Mouse (Mus musculus) MEL (cell line): ENCODE measurements at regions not wholly inside any gene's neighbourhood (a gene's known extent, or its start where the extent isn't known, plus 50 kb on each side); places are given as distances from the start of the nearest gene placed in this dataset.

Experiments used
- DNase-seq: peaks from one replicate; pipeline ENCODE4 v3.0.0; 2011; ENCODE audit warnings: low read depth, low spot score
- H3K27ac ChIP-seq: 2 replicates; pipeline ENCODE4 v1.5.1; 2012; ENCODE audit warnings: low read depth, mild to moderate bottlenecking, control low read depth, low read length, moderate library complexity; ENCODE audit not compliant: control insufficient read depth
- H3K27me3 ChIP-seq, 2 experiments: fragments of 150-350 bp in 1 of 2; sonication (generic) in 1 of 2; 2 replicates each; pipeline ENCODE4 v1.6.1; 2012; ENCODE audit warnings: low read length in 2 of 2, mild to moderate bottlenecking in 2 of 2, improper control_type of control experiment in 1 of 2, moderate library complexity in 1 of 2; ENCODE audit not compliant: insufficient read depth in 2 of 2, control insufficient read depth in 1 of 2
- H3K36me3 ChIP-seq, 2 experiments: 2 replicates each; pipeline ENCODE4 v1.6.1; 2012 to 2014; ENCODE audit warnings: low read length in 2 of 2, improper control_type of control experiment in 1 of 2, inconsistent platforms in 1 of 2, mild to moderate bottlenecking in 1 of 2; ENCODE audit not compliant: insufficient read depth in 2 of 2, control insufficient read depth in 1 of 2
- H3K4me1 ChIP-seq, 2 experiments: fragments of 150-350 bp in 1 of 2; sonication (generic) in 1 of 2; 2 replicates each; pipeline ENCODE4 v1.6.1; 2012; ENCODE audit warnings: low read length in 2 of 2, improper control_type of control experiment in 1 of 2, mild to moderate bottlenecking in 1 of 2; ENCODE audit not compliant: insufficient read depth in 2 of 2, control insufficient read depth in 1 of 2
- H3K4me3 ChIP-seq, 2 experiments: fragments of 150-350 bp in 1 of 2; sonication (generic) in 1 of 2; 2 replicates each; pipeline ENCODE4 v1.5.1; 2012; ENCODE audit warnings: low read depth in 2 of 2, low read length in 2 of 2, mild to moderate bottlenecking in 2 of 2, moderate library complexity in 2 of 2, control low read depth in 1 of 2, improper control_type of control experiment in 1 of 2; ENCODE audit not compliant: control insufficient read depth in 1 of 2, insufficient read depth in 1 of 2
- H3K79me2 ChIP-seq: 2 replicates; pipeline ENCODE4 v1.6.1; 2012; ENCODE audit warnings: mild to moderate bottlenecking, low read length, moderate library complexity; ENCODE audit not compliant: control insufficient read depth, poor library complexity, insufficient read depth
- H3K9ac ChIP-seq: 2 replicates; pipeline ENCODE4 v1.6.1; 2012; ENCODE audit warnings: low read depth, mild to moderate bottlenecking, control low read depth, low read length, moderate library complexity; ENCODE audit not compliant: control insufficient read depth, poor library complexity, severe bottlenecking
- H3K9me3 ChIP-seq: fragments of 150-350 bp; sonication (generic); replicated peaks from 2 replicates; pipeline ENCODE4 v1.6.1; 2012; ENCODE audit warnings: mild to moderate bottlenecking, low read length, improper control_type of control experiment, moderate library complexity; ENCODE audit not compliant: insufficient read depth
- BHLHE40 ChIP-seq: IDR thresholded peaks from 2 replicates; pipeline ENCODE4 v1.6.1; 2012; ENCODE audit warnings: low read depth, mild to moderate bottlenecking, inconsistent platforms, low read length, improper control_type of control experiment, borderline replicate concordance
- CHD1 ChIP-seq: IDR thresholded peaks from 2 replicates; pipeline ENCODE4 v1.6.1; 2012; ENCODE audit warnings: low read depth, mild to moderate bottlenecking, inconsistent platforms, low read length, improper control_type of control experiment
- CHD2 ChIP-seq: IDR thresholded peaks from 2 replicates; pipeline ENCODE4 v1.6.1; 2011; ENCODE audit warnings: low read length, improper control_type of control experiment
- CTCF ChIP-seq, 3 experiments: IDR thresholded peaks in 2 of 3; conservative IDR thresholded peaks in 1 of 3; 2 replicates each; pipeline ENCODE4 v1.5.1; 2011 to 2012; ENCODE audit warnings: low read length in 3 of 3, low read depth in 2 of 3, mild to moderate bottlenecking in 2 of 3, improper control_type of control experiment in 1 of 3, inconsistent platforms in 1 of 3, mixed read lengths in 1 of 3, moderate library complexity in 1 of 3; ENCODE audit not compliant: control insufficient read depth in 1 of 3, insufficient read depth in 1 of 3, poor library complexity in 1 of 3, severe bottlenecking in 1 of 3
- ELF1 ChIP-seq: IDR thresholded peaks from 2 replicates; pipeline ENCODE4 v1.6.1; 2014; ENCODE audit warnings: low read depth, mild to moderate bottlenecking, inconsistent platforms, low read length, improper control_type of control experiment, moderate library complexity
- EP300 ChIP-seq, 2 experiments: IDR thresholded peaks; 2 replicates each; pipeline ENCODE4 v1.6.1; 2011; ENCODE audit warnings: improper control_type of control experiment in 2 of 2, low read length in 2 of 2, low read depth in 1 of 2, mild to moderate bottlenecking in 1 of 2
- ETS1 ChIP-seq: IDR thresholded peaks from 2 replicates; pipeline ENCODE4 v1.6.1; 2012; ENCODE audit warnings: low read depth, mild to moderate bottlenecking, inconsistent platforms, low read length, improper control_type of control experiment, moderate library complexity
- GATA1 ChIP-seq: IDR thresholded peaks from 2 replicates; pipeline ENCODE4 v1.6.1; 2011; ENCODE audit warnings: low read depth, low read length, improper control_type of control experiment
- JUND ChIP-seq: IDR thresholded peaks from 2 replicates; pipeline ENCODE4 v1.6.1; 2011; ENCODE audit warnings: low read depth, mild to moderate bottlenecking, improper control_type of control experiment, low read length
- MAX ChIP-seq: IDR thresholded peaks from 2 replicates; pipeline ENCODE4 v1.6.1; 2011; ENCODE audit warnings: low read length, improper control_type of control experiment
- MAZ ChIP-seq: IDR thresholded peaks from 2 replicates; pipeline ENCODE4 v1.6.1; 2012; ENCODE audit warnings: low read depth, mild to moderate bottlenecking, inconsistent platforms, low read length, improper control_type of control experiment
- MEF2A ChIP-seq: IDR thresholded peaks from 2 replicates; pipeline ENCODE4 v1.6.1; 2014; ENCODE audit warnings: low read depth, mild to moderate bottlenecking, inconsistent platforms, low read length, improper control_type of control experiment; ENCODE audit not compliant: poor library complexity, insufficient replicate concordance, severe bottlenecking; ENCODE audit errors: extremely low read depth
- MXI1 ChIP-seq: IDR thresholded peaks from 2 replicates; pipeline ENCODE4 v1.6.1; 2011; ENCODE audit warnings: mild to moderate bottlenecking, low read depth, low read length, improper control_type of control experiment
- MYC ChIP-seq: IDR thresholded peaks from 2 replicates; pipeline ENCODE4 v1.6.1; 2011; ENCODE audit warnings: low read depth, mild to moderate bottlenecking, low read length, improper control_type of control experiment, moderate library complexity
- NRF1 ChIP-seq: IDR thresholded peaks from 2 replicates; pipeline ENCODE4 v1.6.1; 2014; ENCODE audit warnings: low read depth, mild to moderate bottlenecking, inconsistent platforms, low read length, improper control_type of control experiment, moderate library complexity; ENCODE audit not compliant: poor library complexity, insufficient read depth, severe bottlenecking
- RCOR1 ChIP-seq: IDR thresholded peaks from 2 replicates; pipeline ENCODE4 v1.6.1; 2012; ENCODE audit warnings: low read depth, mild to moderate bottlenecking, inconsistent platforms, low read length, improper control_type of control experiment
- SIN3A ChIP-seq: IDR thresholded peaks from 2 replicates; pipeline ENCODE4 v1.6.1; 2012; ENCODE audit warnings: low read length, improper control_type of control experiment, inconsistent platforms
- SMC3 ChIP-seq: IDR thresholded peaks from 2 replicates; pipeline ENCODE4 v1.6.1; 2011; ENCODE audit warnings: low read depth, low read length, improper control_type of control experiment
- TCF12 ChIP-seq: IDR thresholded peaks from 2 replicates; pipeline ENCODE4 v1.6.1; 2014; ENCODE audit warnings: low read depth, mild to moderate bottlenecking, inconsistent platforms, low read length, improper control_type of control experiment, moderate library complexity
- ZKSCAN1 ChIP-seq: IDR thresholded peaks from 2 replicates; pipeline ENCODE4 v1.6.1; 2012; ENCODE audit warnings: low read depth, mild to moderate bottlenecking, inconsistent platforms, low read length, improper control_type of control experiment, moderate library complexity
- ZNF384 ChIP-seq: IDR thresholded peaks from 2 replicates; pipeline ENCODE4 v1.6.1; 2012; ENCODE audit warnings: low read depth, mild to moderate bottlenecking, inconsistent platforms, low read length, improper control_type of control experiment

DNA sequence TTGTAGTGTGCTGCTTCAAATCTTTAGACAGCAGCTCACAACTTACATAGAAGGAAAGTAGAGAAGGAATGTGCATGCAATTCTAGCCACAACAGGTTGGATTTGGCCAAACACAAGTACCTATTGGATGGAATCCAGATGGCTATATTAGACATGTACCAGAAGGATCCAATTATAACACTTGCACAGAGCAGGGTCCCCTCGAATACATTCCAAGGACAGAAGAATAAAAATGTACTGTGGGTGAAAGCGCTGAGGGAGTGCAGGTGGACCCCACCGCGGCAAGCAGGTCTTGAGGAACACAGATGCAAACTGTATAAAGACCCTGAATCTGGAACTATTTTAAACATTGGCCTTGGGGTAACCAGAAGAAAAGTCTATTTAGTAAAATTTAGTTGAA lies 497.8 kb upstream of the Adgrl2 start:
- H3K27me3 ChIP-seq, result no peaks in the 10 kb centered on the region
- no peak overlapping the region for H3K4me3 ChIP-seq
- H3K4me1 ChIP-seq, result no peaks in the 10 kb centered on the region
- no peak overlapping the region for H3K27ac ChIP-seq
- no peak for TF ChIP-seq MXI1
- no peak for TF ChIP-seq ZNF384
- no peak for TF ChIP-seq MYC
- TF ChIP-seq, all 39 proteins: peak for 0
- H3K9ac ChIP-seq, result no peak overlapping the region
- no peaks in the 10 kb centered on the region for H3K79me2 ChIP-seq
- H3K36me3 ChIP-seq, result no peaks in the 10 kb centered on the region
- no peaks in the 10 kb centered on the region for H3K9me3 ChIP-seq
- no peak for DNase-seq

DNA sequence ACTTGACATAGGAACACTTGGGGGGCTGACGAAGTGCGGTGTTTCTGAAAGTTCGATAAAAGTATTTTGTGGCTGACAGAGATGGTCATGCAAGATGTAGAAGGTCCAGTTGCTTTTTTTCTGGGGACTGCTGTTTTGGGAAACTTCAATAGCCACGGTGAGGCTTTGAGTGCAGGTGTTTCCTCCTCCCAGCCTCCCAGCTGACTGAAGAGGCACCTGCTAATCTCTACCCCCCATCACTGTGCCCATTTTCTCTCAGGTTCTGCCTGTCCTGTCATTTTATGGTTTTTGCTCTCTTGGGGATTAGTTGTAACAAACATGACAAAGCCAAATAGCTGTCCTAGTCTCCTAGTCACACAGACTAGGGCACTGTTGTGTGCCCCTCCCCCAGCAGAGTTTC lies 495.1 kb upstream of the Adgrl2 start:
- no peak for DNase-seq
- TF ChIP-seq ZKSCAN1, result no peak
- no peak for TF ChIP-seq ETS1
- TF ChIP-seq EP300 (IDR thresholded peaks at IDR 0.05; ENCODE audit: low read depth in 1 of 2, low read length in 2 of 2), result no peak
- no peak for TF ChIP-seq RCOR1
- TF ChIP-seq CHD2, result no peak
- TF ChIP-seq GATA1, result no peak
- no peak for TF ChIP-seq TCF12
- TF ChIP-seq BHLHE40, result no peak
- TF ChIP-seq CHD1, result no peak
- TF ChIP-seq NRF1, result no peak
- TF ChIP-seq MEF2A, result no peak
- TF ChIP-seq MYC, result no peak
- no peak for TF ChIP-seq MAX
- TF ChIP-seq MAZ, result no peak
- no peak for TF ChIP-seq JUND
- no peak for TF ChIP-seq ELF1
- TF ChIP-seq CTCF (IDR thresholded peaks at IDR 0.05 in 2 of 3, conservative IDR thresholded peaks at IDR 0.05 in 1 of 3; ENCODE audit: control insufficient read depth in 1 of 3, insufficient read depth in 1 of 3, low read depth in 2 of 3, low read length in 3 of 3, poor library complexity in 1 of 3, severe bottlenecking in 1 of 3), result no peak
- TF ChIP-seq SIN3A, result no peak
- no peak for TF ChIP-seq SMC3
- no peak for TF ChIP-seq MXI1
- TF ChIP-seq, all 39 proteins: peak for 0
- Histone ChIP-seq H3K9ac (no peak overlapping the region), H3K4me1 (no peaks in the 10 kb centered on the region), H3K9me3 (no peaks in the 10 kb centered on the region), H3K27me3 (no peaks in the 10 kb centered on the region), H3K36me3 (no peaks in the 10 kb centered on the region), H3K27ac (no peak overlapping the region), H3K79me2 (no peaks in the 10 kb centered on the region), H3K4me3 (no peak overlapping the region)
